Mouse (Mus musculus): Measurements from ENCODE around the gene Fignl1. TPM values are rescaled to one million over a fixed set of nuclear protein-coding genes. Genes with fewer than 3 reads are reported as not detected.

The Fignl1 gene
- 51.5 and 55.5 TPM in 2 replicates for polyA plus RNA-seq (2015; fragmentation: Nextera tagmentation; extraction: Ambion mirVana)

GRCm38 (mm10) chr11:11808820-11809403 lies at the start of gene Fignl1:
TSS of gene Fignl1 (minus strand) at chr11:11808962.
- H3K4me3 ChIP-seq, result peak within 1 kb of the TSS; percentile 66
- H3K27ac ChIP-seq, result peak within 1 kb of the TSS; percentile 97
- peaks cover 10% of the 10 kb centered on the region; the same call in 1 of the 2 replicates for H3K36me3 ChIP-seq (ENCODE audit: poor library complexity, severe bottlenecking)
- peak within 1 kb of the TSS; percentile 78 for H3K4me2 ChIP-seq
- WGBS, result under 1% methylated on average over 53 of the region's 53 CpGs
- peaks cover 12% of the 10 kb centered on the region for H3K4me1 ChIP-seq
- H3K27me3 ChIP-seq, result no peaks in the 10 kb centered on the region
- no peaks in the 10 kb centered on the region for H3K9me3 ChIP-seq (replicated peaks)
- ATAC-seq, result peak; percentile 95
- H3K9ac ChIP-seq, result peak within 1 kb of the TSS; percentile 86

- Histone ChIP-seq H3K27me3 (no peaks in the 10 kb centered on the region), H3K9ac (no peak overlapping the region)
- 98% methylated on average over 3 of the region's 3 CpGs for WGBS
Measured at GRCm38 (mm10) chr11:11856959-11857358, 48.2 kb upstream of the Fignl1 start.

GRCm38 (mm10) chr11:11855685-11856131 lies 46.9 kb upstream of the Fignl1 start:
- ATAC-seq, result peak; percentile 80
- Histone ChIP-seq H3K36me3 (ENCODE audit: poor library complexity, severe bottlenecking) (no peaks in the 10 kb centered on the region), H3K4me2 (peak overlapping the region; percentile 6; the same call in 1 of the 2 replicates), H3K4me3 (no peak overlapping the region), H3K27ac (peak overlapping the region; percentile 64), H3K4me1 (peaks cover 17% of the 10 kb centered on the region), H3K9ac (0 out of 2 replicates have a peak overlapping the region, but pooled peaks have one; percentile 19), H3K27me3 (no peaks in the 10 kb centered on the region), H3K9me3 (replicated peaks) (0 out of 2 replicates have a peak, but pooled peaks cover 4% of the 10 kb centered on the region)
- 26% methylated on average over 11 of the region's 11 CpGs for WGBS

More at GRCm38 (mm10) chr11:11856959-11857358, 48.2 kb upstream of the Fignl1 start:
- no peak overlapping the region for H3K27ac ChIP-seq
- H3K4me3 ChIP-seq, result no peak overlapping the region
- H3K4me1 ChIP-seq, result peaks cover 17% of the 10 kb centered on the region
- H3K36me3 ChIP-seq (ENCODE audit: poor library complexity, severe bottlenecking), result no peaks in the 10 kb centered on the region
- H3K4me2 ChIP-seq, result no peak overlapping the region
- H3K9me3 ChIP-seq (replicated peaks), result 0 out of 2 replicates have a peak, but pooled peaks cover 4% of the 10 kb centered on the region
- no peak for ATAC-seq

- no peak overlapping the region for H3K4me2 ChIP-seq
- H3K27me3 ChIP-seq, result no peaks in the 10 kb centered on the region
- WGBS, result 30% methylated on average over 6 of the region's 6 CpGs
- H3K9me3 ChIP-seq (replicated peaks), result 0 out of 2 replicates have a peak, but pooled peaks cover 4% of the 10 kb centered on the region
- peak; percentile 42; the same call in 1 of the 2 replicates for ATAC-seq
- peak overlapping the region; percentile 64 for H3K27ac ChIP-seq
- H3K4me1 ChIP-seq, result peaks cover 22% of the 10 kb centered on the region
- H3K4me3 ChIP-seq, result no peak overlapping the region
- no peak overlapping the region for H3K9ac ChIP-seq
- H3K36me3 ChIP-seq (ENCODE audit: poor library complexity, severe bottlenecking), result no peaks in the 10 kb centered on the region
Measured at GRCm38 (mm10) chr11:11855061-11855672, 46.4 kb upstream of the Fignl1 start.

GRCm38 (mm10) chr11:11853731-11854461 lies 45.1 kb upstream of the Fignl1 start:
- WGBS, result 65% methylated on average over 4 of the region's 4 CpGs
- Histone ChIP-seq H3K9ac (no peak overlapping the region), H3K4me3 (no peak overlapping the region), H3K4me1 (peaks cover 22% of the 10 kb centered on the region), H3K27ac (no peak overlapping the region), H3K9me3 (replicated peaks) (0 out of 2 replicates have a peak, but pooled peaks cover 4% of the 10 kb centered on the region), H3K4me2 (no peak overlapping the region), H3K27me3 (no peaks in the 10 kb centered on the region), H3K36me3 (ENCODE audit: poor library complexity, severe bottlenecking) (no peaks in the 10 kb centered on the region)
- ATAC-seq, result no peak

- ATAC-seq, result no peak
- Histone ChIP-seq H3K36me3 (ENCODE audit: poor library complexity, severe bottlenecking) (no peaks in the 10 kb centered on the region), H3K4me1 (peaks cover 22% of the 10 kb centered on the region), H3K4me3 (no peak overlapping the region), H3K9ac (no peak overlapping the region), H3K9me3 (replicated peaks) (0 out of 2 replicates have a peak, but pooled peaks cover 4% of the 10 kb centered on the region), H3K27ac (no peak overlapping the region), H3K4me2 (no peak overlapping the region), H3K27me3 (no peaks in the 10 kb centered on the region)
- 79% methylated on average over 6 of the region's 6 CpGs for WGBS
Measured at GRCm38 (mm10) chr11:11851957-11852505, 43.3 kb upstream of the Fignl1 start.

GRCm38 (mm10) chr11:11850476-11851267 lies 41.9 kb upstream of the Fignl1 start:
- WGBS, result 61% methylated on average over 6 of the region's 6 CpGs

GRCm38 (mm10) chr11:11849513-11850311 lies 41.0 kb upstream of the Fignl1 start:
- Histone ChIP-seq H3K9ac (no peak overlapping the region), H3K27me3 (no peaks in the 10 kb centered on the region), H3K36me3 (ENCODE audit: poor library complexity, severe bottlenecking) (no peaks in the 10 kb centered on the region), H3K4me3 (no peak overlapping the region), H3K9me3 (replicated peaks) (no peaks in the 10 kb centered on the region), H3K4me1 (peaks cover 5% of the 10 kb centered on the region; the same call in 1 of the 2 replicates), H3K27ac (no peak overlapping the region), H3K4me2 (no peak overlapping the region)
- ATAC-seq, result no peak
- WGBS, result 67% methylated on average over 13 of the region's 13 CpGs

More at GRCm38 (mm10) chr11:11850476-11851267, 41.9 kb upstream of the Fignl1 start:
- no peak for ATAC-seq
- Histone ChIP-seq H3K27me3 (no peaks in the 10 kb centered on the region), H3K4me1 (peaks cover 14% of the 10 kb centered on the region), H3K4me2 (no peak overlapping the region), H3K9me3 (replicated peaks) (no peaks in the 10 kb centered on the region), H3K9ac (no peak overlapping the region), H3K27ac (no peak overlapping the region), H3K36me3 (ENCODE audit: poor library complexity, severe bottlenecking) (no peaks in the 10 kb centered on the region), H3K4me3 (no peak overlapping the region)

- H3K9me3 ChIP-seq (replicated peaks), result no peaks in the 10 kb centered on the region
- H3K4me1 ChIP-seq, result peaks cover 10% of the 10 kb centered on the region; the same call in 1 of the 2 replicates
- H3K4me3 ChIP-seq, result no peak overlapping the region
- no peak overlapping the region for H3K4me2 ChIP-seq
- ATAC-seq, result no peak
- WGBS, result 90% methylated on average over 4 of the region's 4 CpGs
- no peaks in the 10 kb centered on the region for H3K36me3 ChIP-seq (ENCODE audit: poor library complexity, severe bottlenecking)
- H3K27ac ChIP-seq, result no peak overlapping the region
- H3K9ac ChIP-seq, result no peak overlapping the region
- H3K27me3 ChIP-seq, result no peaks in the 10 kb centered on the region
Measured at GRCm38 (mm10) chr11:11848467-11848866, 39.7 kb upstream of the Fignl1 start.

- 64% methylated on average over 8 of the region's 8 CpGs for WGBS
- peaks cover 4% of the 10 kb centered on the region; the same call in 1 of the 2 replicates for H3K4me1 ChIP-seq
- H3K36me3 ChIP-seq (ENCODE audit: poor library complexity, severe bottlenecking), result no peaks in the 10 kb centered on the region
- H3K9me3 ChIP-seq (replicated peaks), result no peaks in the 10 kb centered on the region
- no peak overlapping the region for H3K4me3 ChIP-seq
- no peak for ATAC-seq
- no peak overlapping the region for H3K27ac ChIP-seq
- no peak overlapping the region for H3K9ac ChIP-seq
- H3K4me2 ChIP-seq, result no peak overlapping the region
- no peaks in the 10 kb centered on the region for H3K27me3 ChIP-seq
Measured at GRCm38 (mm10) chr11:11845044-11845443, 36.3 kb upstream of the Fignl1 start.

Data from forebrain, embryonic 13.5 days (tissue).